Mouse (Mus musculus) heart, adult 11 months (tissue): Measurements from ENCODE around the gene Hoxa1.
A peak's percentile ranks its signal among the peaks of the same experiment; 100 is the strongest.

Experiments
- DNase-seq: peaks from one replicate; pipeline ENCODE4 v3.0.0; 2022

Gene Hoxa1

DNA sequence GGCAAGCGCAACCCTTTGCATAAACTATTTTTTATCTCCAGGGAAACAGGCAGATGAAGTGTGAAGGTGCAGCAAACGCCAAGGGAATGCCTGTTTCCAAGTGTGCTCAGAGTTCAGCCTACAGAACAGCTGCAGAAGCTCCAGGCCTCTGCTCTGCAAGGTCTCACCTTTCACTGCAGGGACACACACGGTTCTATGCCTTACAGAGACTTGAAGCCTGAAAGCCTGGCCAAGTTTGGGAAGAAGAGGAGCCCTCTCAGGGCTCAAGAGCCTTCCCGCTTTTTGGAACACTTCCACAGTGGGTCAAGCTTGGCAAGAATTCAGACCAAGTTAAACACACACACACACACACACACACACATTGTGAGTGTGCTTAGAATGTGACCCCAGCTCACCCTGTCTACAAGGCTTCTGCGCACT is 31.1 kb upstream of the Hoxa1 start:
- DNase-seq: peak; percentile 83

DNA sequence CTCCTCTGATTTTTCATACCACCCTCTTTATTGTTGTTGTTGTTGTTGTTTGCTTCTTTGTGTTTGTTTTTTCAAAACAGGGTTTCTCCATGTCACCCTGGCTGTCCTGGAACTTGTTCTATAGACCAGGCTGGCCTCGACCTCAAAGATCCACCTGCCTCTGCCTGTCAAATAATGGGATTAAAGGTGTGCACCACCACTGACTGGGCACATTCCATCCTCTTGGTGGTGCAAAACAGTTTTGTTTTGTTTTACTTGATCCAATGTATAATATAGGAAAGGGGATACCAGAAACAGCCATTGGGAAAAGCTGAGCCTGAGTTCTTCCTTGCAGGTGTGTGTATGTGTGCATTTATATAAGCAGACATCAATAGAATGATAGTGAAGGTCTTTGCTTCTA is 28.4 kb upstream of the Hoxa1 start:
- no peak for DNase-seq

DNA sequence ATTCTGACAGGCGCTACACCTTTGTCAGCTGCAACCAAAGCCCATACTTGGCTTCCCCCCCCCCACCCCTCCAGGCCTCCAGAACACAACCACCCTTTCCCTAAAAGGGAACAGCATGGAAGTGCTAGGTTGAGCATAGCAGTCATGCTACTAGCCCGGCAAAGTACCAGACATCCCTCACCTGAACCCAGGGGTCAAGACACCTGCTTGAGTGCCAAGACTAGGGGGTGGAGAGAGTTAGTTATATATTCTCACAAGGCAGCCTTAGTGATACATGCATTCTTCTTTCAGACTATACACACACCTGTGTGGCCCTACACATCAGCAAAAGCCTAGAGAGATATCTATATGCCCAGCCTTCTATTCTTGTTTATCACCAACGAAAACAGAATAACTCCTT is 27.7 kb upstream of the Hoxa1 start:
- no peak for DNase-seq

- DNase-seq: peak; percentile 66
Observed at GRCm38 (mm10) chr6:52185222-52185621, 27.1 kb upstream of the Hoxa1 start.

DNA sequence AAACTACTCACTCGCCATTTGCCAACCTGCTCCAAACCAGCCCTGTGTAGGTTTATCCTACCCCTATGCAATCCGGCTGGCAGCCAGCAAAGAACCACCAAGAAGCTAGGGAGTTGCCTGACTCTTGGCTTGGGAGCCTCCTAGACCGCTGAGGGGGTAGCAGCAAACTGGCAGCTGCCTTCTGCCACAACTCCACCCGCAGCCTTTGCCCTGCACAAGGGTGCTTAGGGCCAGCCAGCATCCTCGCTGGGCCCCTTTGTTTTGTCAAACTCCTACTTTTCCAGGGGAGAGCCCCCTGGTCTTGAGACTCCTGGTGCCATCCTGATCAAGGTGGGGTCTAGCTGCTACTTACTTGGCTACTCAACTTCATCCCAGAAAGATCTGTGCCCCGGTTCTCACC is 26.6 kb upstream of the Hoxa1 start:
- DNase-seq: peak; percentile 85

DNA sequence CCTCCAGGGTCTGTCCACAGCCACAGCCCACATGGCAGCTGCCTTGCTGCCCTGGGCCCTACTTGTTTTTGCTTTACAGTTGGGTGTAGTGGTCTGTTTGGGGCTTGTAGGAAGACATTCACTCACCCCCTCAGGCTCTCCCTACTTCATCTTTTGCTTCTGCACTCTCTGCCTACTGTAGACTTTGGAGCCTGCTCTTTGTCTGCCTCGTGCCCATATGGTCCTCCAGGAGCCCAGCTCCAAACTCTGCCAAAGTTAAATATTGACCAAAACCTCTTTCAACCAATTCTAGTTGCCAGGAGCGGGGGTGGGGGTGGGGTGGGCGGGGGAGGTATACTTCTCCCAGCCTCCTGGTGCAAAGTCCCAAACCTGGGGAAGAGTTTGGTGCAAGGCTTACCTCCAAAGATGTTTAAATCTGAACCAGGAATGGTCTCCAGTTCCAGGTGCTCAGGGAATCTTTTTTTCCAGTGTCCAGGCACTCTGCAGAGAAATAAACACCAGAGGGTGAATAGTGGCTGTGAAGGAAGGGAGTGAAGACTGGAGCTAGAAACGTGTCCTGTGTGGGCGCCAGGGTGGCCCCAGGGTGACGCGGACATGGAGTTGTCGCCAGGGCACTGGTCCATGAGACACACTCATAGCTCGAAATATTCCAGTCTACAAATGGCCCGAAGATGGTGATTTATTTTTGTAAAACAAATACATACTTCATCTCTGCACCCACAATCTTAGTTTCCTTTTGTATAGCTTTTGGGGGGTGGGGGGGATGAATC is 25.4 kb upstream of the Hoxa1 start:
- peak; percentile 86 for DNase-seq

GRCm38 (mm10) chr6:52182793-52183192 is 24.7 kb upstream of the Hoxa1 start:
- no peak for DNase-seq

GRCm38 (mm10) chr6:52182030-52182429 is 23.9 kb upstream of the Hoxa1 start:
- DNase-seq: no peak

GRCm38 (mm10) chr6:52180726-52181125 is 22.6 kb upstream of the Hoxa1 start:
- peak; percentile 79 for DNase-seq

DNA sequence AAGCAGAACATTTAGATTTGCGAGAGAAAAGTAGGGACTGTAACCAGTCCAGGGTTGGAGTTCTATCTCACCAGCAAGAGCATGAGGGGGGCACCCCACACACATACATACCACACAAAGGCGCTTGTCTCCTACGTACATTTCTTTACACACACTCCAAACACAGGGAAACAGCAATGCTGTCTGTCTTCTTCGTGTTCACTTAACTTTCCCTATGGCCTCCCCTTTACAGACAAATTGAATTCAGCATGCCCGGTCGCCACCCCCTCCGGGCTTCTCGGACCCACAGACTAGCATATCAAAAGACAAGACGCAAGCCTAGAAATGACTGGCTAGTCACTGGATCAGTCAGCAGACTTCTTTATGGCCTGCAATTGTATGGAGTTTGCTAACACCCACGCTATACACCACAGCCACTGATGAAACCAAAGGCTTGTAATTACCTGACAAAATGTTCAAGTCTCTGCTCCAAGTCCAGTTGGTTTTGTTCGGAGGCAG is 22.1 kb upstream of the Hoxa1 start:
- DNase-seq: peak; percentile 57

DNA sequence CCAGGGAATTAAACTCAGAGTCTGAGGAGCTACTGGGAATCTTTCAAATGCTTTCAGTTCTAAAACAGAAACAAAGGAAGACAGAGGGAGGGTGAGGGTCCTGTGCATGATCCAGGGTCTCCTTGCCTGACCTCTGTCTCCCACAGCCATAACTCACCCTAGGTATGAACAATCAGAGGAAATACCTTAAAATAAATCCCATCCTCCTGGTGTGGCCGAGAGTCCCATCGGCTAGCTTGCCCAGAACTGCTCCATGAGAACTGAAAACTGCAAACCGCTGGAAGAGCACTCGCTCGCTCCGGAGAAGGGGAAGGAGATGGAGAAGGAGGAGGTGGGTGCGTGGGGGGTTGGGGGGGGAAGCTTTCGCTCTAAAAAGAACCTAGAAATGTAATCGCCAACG is 21.6 kb upstream of the Hoxa1 start:
- DNase-seq: peak; percentile 72

DNA sequence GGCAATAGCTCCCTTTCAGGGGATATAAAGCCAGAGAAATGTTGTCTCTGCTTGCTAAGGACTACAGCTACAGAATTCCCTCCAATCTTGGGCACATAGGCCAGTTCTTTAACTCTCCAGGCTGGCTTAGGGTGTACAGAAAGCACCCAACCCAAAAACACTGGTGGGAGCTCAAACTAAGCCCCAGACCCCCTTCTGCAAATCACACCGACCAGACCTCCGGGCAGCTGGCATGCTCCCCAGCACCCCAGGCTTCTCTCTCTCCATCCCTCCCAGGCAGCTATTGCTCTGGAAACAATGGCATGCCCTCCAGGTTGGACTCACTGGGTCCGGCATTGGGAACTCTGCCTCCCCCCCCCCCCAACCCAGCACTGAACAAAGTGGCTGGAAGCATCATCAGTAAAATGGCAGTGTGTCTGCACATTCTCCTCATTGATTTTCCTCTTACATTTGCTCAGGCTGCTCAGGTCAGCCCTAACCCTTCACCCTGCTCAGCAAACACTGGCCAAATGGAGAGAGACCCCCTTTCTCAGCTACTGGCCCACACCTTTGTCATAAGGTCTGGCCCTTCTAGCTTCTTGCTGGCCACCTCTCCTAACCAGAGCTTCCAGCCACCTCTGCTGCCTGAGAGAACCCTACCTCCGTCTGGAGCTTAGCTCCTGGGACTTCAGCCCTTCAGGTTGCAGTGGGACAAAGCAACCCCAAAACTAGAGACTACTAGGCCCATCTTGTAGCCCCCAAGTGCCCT is 21.0 kb upstream of the Hoxa1 start:
- DNase-seq: peak; percentile 85

DNA sequence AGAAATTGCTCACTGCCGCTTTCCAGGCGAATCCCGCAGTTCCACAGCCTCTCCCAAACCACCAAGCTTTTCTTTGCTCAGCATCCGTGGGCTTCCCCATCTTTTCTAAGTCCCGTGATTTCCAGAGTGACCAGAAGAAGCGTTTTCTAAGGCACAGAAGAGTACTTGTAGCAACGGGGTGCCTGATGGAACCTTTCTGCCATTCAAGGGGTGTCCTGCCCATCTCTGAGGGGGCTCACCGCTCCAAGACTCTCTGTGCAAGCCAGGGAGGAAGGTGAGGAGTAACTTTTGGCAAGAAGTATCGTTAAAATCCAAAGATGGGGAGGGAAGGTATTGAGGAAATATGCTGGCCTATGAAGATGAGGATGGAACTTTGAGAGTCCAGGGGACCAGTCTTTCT is 19.7 kb upstream of the Hoxa1 start:
- peak; percentile 70 for DNase-seq

DNA sequence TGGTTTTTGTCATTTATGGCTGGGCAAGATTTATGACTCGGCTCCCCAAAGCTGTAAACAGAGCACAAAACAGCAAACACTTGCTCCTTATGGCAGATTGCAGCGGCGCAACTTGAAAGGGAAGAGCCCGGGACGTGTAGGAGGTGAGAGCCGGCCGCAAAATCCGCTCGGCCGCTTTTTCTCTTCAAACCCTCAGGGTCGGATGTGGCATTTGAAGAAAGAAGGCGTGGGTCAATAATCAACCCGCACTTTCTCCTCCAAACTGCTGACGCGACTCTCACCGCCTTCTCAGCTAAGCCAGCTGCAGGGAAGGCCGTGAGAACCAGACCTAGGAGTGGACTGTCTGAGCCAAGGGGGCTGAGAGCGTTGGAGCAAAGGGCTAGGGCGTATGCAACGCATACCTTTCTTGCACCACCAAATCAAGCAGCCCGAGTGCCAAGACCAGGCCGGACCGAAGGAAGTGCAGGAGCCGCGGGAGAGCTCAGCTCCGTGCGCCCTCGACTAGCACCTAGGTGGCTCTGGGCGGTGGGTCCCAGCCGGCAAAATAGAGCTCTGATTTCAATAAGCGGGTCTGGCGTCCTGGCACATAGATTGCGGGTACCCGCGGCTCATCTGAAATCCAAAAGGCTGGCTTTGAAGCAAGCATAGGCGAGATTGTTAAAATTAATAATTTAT is 19.1 kb upstream of the Hoxa1 start, which contains the start of gene 5730596B20Rik:
Gene 5730596B20Rik, plus strand, starts transcription at position 438 of the 675 bp plus-strand sequence.
- peak; percentile 82 for DNase-seq

- DNase-seq: peak; percentile 79
Observed at GRCm38 (mm10) chr6:52176391-52176790, 18.3 kb upstream of the Hoxa1 start.

DNA sequence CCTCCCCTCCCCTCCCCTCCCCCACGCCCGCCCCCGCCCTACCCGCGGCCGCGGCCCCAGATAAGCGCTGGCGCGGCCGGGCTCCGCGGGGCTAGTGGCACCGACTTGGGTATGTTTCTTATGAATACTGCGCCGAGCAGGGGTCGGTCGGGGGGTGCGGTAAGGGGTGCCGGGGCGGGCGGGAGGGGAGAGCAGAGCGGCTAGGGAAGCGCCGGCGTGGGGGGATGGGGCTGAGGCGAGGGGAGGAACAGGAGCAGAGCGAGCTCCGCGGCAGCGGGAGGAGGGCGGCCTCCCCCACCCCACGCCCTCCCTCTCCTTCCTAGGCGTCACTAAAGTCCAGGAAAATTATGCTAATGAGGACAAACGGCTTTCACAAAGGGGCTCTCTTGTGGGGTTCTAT is 17.7 kb upstream of the Hoxa1 start:
- DNase-seq: peak; percentile 89

DNA sequence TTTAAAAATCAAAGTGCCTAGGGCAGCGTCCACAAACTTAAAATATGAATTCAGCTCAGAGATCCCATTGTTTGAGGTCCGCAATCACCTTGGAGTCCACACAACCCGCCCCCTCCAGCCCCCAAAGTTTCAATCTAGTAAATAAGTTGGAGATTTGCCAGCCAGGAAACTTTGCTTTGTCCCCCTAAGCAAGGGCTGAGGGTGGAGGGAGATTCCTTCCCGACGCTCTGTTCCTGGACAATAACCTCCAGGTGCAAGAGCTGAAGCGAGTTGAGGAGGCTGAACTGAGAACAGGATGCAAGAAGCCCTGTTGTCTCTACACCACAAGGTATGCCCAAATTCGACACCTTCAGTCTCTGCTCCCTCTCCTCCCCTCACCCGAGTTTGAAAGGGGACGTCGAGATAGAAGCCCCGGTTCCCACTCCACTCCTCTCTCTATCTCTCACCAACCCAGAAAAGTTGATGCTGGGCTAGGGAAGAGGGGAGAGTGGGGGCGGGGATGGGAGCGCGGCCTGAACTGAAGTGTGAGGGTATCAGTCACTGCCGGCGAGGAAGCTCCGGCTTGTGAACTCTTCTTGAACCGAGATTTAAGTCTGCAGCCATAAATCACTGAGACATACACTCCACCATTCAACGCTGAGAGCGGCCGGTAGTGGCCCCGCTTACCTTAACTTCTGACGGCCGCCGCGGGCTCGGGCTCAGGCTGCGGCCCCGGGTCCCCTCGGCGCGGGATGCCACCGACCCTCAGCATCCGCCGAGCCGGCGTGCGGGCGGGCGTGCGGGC is 17.0 kb upstream of the Hoxa1 start:
- peak; percentile 84 for DNase-seq

- no peak for DNase-seq
Observed at GRCm38 (mm10) chr6:52173648-52174047, 15.5 kb upstream of the Hoxa1 start.

GRCm38 (mm10) chr6:52172501-52172900 is 14.4 kb upstream of the Hoxa1 start:
- DNase-seq: peak; percentile 97

DNA sequence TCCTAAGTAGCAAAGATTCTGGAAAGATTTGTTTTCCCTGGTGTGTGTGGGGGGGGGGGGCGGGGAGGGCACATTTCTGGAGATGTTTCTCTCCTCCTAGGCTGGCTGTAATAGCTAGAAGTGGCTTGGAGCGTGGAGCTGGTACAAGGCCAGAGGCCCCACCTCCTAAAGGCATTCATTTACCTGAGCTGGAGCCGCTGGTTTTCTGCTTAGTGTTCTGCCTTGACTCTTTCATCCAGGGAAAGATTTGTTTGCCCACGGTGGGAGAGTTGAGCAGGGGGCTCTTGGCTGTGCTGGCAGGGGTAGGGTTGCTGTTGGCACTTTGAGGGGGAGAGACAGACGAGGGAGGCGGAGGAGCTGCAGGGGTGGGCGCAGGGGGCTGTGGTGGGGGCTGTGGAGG is 13.8 kb upstream of the Hoxa1 start:
- DNase-seq: peak; percentile 81

DNA sequence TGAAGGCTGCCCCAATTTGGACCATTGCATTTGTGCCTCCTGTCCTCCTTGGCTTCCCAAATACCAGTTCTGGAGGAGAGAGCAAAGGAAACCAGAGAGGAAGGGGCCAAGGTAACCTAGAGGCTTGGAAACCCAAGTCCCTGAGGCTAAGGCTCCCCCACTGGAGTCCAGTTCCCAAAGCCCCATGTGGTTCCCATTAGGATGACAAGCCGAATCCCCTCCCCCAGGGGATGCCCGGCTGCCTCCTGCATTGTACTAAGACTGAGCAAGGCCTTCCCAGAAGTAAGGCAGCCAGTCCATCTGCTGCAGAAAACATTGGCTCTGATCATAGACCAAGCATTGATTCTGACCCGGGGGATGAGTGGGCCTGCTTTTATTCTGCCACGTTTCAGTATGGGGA is 13.2 kb upstream of the Hoxa1 start:
- peak; percentile 76 for DNase-seq

DNA sequence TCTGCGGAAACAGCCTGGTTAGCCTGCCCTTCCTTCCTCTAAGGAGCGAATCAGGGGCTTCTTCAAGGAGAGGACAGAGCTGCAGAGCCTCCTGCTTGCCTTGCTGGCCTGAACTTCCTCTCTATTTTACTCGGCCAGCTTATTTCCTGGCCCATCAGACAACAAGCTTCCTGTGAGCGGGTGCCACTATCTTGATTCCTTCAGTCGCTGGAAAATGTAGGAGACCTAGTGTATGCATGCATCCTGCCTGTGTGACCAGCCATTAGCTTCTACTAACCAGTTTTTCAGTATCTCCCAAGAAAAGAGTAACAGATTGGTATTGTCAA is 12.7 kb upstream of the Hoxa1 start:
- no peak for DNase-seq
